Mouse (Mus musculus) spleen, adult 12 weeks (tissue): ENCODE data around the gene Pip5k1a.
A peak's percentile ranks its signal among the peaks of the same experiment; 100 is the strongest.
"Not testable (repeated sequence)": the region's sequence is repeated elsewhere in the genome, so short reads cannot be mapped to it uniquely, and the experiment has no call there.

ENCODE experiments used
- DNase-seq: peaks from one replicate; pipeline ENCODE4 v3.0.0; 2022; ENCODE audit warnings: low spot score

Gene Pip5k1a

GRCm38 (mm10) chr3:95042166-95042837 is 64.4 kb downstream of the Pip5k1a start, which contains the start of gene Psmd4:
Gene Psmd4, minus strand, starts transcription at chr3:95042614.
- DNase-seq: peak; percentile 99

DNA sequence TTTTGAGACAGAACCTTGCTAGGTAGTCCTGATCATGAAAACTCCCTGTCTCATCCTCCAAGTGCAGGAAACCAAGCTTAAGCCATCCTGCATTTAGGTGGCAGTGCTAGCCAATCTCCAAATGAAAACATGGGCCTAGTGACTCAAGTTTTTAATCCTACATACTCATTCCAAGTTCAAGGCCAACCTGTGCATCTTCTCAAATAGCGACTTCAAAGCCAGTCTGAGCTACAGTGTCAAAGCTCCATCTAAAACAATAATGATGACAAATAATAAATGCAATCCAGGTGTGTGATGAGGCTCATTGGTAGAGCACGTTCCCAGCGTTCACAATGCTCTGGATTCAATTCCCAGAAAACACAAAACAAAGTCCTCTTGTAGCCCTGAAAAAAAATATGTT is 65.1 kb downstream of the Pip5k1a start:
- no peak for DNase-seq

GRCm38 (mm10) chr3:95029953-95030352 is 76.8 kb downstream of the Pip5k1a start:
- no peak for DNase-seq

DNA sequence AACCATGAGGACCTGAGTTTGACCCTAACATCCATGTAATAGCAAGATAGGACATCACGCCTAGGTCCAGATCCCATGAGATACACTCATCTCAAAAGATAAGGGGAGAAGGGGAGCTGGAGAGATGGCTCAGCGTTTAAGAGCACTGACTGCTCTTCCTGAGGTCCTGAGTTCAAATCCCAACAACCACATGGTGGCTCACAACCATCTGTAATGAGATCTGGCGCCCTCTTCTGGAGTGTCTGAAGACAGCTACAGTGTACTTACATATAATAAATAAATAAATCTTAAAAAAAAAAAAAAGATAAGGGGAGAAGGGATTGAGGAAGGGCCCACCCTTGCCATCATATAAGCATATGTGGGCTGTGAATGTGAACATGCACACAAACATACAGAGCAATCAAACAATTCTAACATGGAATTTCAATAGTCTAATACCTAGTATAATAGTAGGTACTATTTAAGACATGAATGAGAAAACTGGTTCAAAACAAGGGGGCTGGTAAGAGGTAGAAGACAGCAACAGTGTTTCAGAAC is 77.4 kb downstream of the Pip5k1a start:
- DNase-seq: not testable (repeated sequence)

DNA sequence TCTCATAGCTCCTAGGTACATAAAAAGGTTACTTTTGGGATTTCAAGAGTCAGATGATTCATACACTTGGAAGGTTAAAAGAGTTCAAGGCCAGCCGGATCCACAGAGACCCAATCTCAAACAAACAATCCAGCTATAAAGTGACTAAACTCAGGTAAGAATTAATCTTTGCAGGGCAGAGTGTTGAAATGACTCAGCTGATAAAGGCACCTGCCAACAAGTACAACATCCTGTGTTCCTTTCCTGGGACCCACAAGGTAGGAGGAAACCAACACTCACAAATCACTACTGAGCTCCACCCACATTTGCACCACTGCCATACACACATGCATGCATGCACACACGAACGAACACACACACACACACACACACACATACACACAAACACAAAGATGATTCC is 78.1 kb downstream of the Pip5k1a start:
- DNase-seq: no peak

DNA sequence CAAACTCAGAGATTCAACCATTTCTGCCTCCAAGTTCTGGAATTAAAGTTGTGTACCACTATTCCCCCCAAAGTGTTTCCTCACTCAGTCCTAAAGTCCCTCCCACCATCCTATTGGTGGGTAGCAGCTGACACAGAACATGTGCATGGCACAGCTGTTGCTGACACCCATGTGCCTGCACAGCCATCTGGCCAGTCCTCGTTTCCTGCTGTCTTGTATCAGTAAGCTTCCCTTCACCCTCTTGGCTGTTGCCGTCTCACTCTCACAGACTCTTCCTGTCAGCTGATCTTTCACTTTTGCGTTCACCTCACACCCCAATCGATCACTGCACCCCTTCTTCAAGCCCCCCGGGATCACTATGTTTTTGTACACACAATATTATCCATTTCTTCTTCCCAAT is 79.0 kb downstream of the Pip5k1a start:
- DNase-seq: no peak

GRCm38 (mm10) chr3:95027057-95027645 is 79.6 kb downstream of the Pip5k1a start:
- DNase-seq: no peak

DNA sequence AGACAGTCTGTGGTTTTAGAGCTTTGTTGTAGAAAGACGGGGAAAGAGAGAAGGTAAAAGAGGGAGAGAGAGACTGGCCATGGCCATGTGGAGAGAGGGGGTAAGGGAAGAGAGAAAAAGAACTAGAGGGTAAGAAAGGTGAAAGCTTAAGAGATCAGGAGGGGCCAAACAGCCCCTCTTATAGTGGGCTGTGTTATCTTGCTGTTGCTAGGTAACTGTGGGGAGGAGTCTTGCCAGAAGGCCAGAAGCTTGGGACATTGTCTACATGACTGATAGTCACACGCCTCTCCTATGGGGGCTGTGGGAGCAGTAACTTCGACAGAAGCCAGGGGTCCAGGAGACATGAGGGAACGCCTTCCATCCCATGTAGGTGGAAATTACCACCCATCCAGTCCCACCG is 81.5 kb downstream of the Pip5k1a start:
- DNase-seq: no peak

- no peak for DNase-seq
These were observed 82.2 kb downstream of the Pip5k1a start for GRCm38 (mm10) chr3:95024551-95024950.

GRCm38 (mm10) chr3:95020956-95021355 is 85.8 kb downstream of the Pip5k1a start:
- DNase-seq: not testable (repeated sequence)

DNA sequence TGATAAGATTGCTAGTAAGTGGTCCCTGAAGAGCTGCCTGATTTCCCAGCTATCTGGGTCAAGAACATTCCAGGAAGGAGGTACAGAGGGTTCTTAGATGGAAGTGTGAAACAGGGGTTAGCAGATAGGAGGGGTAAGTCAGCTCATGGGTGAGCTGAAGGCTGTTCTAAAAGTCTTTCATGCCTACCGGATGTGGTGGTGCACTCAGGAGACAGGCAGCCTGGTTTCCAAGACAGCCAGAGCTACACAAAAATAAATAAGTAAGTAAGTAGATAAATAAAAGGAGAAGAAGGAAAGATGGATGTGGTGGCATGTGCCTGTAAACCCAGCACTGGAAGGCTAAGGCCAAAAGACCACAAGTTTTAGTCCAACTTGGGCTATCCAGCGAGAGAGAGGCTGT is 88.0 kb downstream of the Pip5k1a start:
- no peak for DNase-seq

- DNase-seq: no peak
These were observed 90.1 kb downstream of the Pip5k1a start for GRCm38 (mm10) chr3:95016532-95017056.

- DNase-seq: peak; percentile 88
These were observed 90.7 kb downstream of the Pip5k1a start for GRCm38 (mm10) chr3:95015891-95016531.

DNA sequence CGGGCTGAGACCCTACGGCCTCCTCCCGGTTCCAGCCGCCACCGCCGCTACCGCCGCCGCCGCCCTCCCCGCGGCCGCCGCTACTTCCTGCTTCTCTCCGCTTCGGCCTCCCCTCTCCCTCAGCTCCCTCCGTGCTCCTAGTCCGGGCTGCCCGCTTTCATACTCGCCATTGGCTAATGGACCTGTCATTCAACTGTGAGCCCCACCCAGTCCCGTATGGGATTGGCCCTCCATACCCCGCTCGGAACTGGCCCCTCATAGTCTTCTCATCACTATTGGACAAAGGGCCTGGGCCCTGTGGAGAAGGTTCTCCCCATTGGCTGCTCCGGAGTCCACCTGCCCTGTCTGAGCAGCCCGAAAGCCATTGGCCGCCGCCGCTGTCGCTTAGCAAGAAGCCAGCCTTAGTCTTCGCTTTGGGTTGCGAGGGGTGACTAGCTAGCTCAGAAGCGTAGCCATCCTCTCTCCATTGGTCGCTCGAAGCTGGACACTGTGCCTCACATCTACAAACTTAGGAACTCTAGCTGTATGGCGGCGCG is 91.3 kb downstream of the Pip5k1a start, which contains the start of gene Zfp687:
Gene Zfp687, minus strand, starts transcription at position 112 of the 536 bp plus-strand sequence.
- DNase-seq: peak; percentile 99

DNA sequence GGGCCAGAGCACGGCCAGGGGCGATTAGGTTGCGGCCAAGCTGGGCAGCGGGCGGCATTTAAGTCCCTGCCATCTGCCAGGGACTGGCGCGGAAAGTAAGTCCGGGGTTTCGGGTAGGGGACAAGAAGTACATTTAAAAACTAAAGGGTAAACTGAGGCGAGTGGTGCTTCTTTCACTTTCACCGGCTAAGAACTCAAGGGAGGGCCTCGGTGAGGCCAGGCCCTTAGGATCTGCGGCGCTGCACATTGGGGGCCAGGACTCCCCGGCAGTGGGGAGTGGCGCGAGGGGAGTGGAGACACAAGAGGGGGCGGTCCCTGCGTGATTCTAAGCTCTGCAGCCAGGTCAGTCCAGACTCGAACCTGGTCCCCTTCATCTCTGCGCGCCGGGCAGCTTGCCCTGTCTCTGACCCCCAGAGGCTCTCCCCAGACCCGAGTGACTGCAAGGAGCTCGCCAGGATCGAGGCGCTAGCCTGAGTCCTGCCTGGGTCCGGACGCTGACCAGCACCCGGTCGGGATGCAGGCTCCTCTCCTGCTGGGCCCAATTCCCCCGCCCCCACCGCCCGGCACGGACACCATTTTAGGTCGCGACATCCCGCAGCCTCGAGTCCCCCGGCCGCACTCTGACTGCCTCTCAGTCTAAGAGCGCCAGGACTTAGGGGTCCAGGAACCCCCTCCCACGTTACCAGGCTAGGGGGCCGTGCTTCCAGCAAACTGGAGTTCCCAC is 92.1 kb downstream of the Pip5k1a start:
- DNase-seq: peak; percentile 59

DNA sequence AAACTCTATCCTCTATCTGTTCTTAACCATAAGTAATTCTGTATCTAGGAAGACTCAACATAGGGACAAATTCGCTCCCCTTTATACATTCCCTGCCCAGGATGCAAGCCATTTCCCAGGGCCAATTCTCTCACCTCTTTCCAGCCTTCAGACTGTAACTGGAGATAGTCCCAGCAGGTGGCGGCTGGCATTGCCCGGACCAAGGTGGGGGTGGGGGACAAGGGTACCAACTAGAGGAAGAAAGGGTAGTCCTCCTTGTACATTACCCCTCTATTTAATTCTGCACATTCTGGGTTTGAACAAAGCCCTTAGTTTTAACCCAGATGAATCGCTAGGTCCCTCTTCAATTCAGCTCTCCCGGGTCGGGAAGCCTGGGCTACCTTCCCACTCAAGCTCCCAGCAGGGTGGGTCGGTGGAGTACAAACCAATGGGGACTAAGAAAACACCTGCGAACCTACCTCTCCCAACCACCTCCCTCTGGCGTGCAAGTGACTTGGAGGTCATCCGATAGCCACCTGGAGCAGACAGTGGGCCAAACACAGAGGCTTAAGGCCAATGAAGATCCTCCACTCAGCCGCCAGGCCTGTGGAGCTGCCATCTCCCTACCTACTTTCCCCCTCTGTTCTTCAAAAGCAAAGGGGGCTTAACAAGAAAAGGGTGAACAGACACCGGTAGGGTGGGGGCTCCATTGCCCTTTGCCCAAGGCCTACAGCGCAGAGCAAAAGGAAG is 92.9 kb downstream of the Pip5k1a start:
- no peak for DNase-seq

GRCm38 (mm10) chr3:95012982-95013381 is 93.7 kb downstream of the Pip5k1a start:
- DNase-seq: no peak

DNA sequence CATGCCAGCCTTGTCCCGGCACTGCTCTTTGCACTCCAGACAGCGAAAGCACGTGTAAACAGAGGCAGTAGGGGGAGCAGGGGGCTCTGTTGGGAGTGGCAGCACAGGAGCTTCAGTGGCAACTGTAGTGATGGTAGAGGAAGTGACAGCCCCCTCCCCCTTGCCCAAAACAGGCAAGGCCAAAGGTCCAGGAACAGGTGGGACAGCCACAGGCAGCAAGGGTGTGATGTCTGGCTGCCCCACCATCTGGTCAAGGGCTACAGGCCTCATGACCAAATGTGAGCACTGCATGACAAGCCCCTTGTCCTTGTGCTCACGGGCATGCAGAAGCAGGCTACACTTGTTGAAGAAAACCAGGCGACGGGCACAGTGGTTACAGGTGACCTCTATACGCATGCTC is 96.3 kb downstream of the Pip5k1a start:
- no peak for DNase-seq
